Mouse (Mus musculus) hindbrain, embryonic 11.5 days (tissue): ENCODE data around the gene Gm10322. TPM values are rescaled to one million over a fixed set of nuclear protein-coding genes. Genes with fewer than 3 reads are reported as not detected.

Experiments
- ATAC-seq: fragments of 200-750 bp; cut with Nextera tagmentation; 2 replicates; pipeline ENCODE4 v1.8.0; 2017; ENCODE audit warnings: mild to moderate bottlenecking, moderate TSS enrichment, moderate library complexity; ENCODE audit not compliant: low FRiP score
- DNase-seq: peaks from one replicate; pipeline ENCODE4 v3.0.0-alpha.2; 2015; ENCODE audit warnings: low spot score
- H3K27ac ChIP-seq: fragments of 300-500 bp; sonication (generic); 2 replicates; pipeline ENCODE4 v1.5.1; 2014; ENCODE audit warnings: mild to moderate bottlenecking, low read depth, low read length
- H3K27me3 ChIP-seq: fragments of 300-500 bp; sonication (generic); 2 replicates; pipeline ENCODE4 v1.6.1; 2014; ENCODE audit warnings: mild to moderate bottlenecking, low read length, moderate library complexity, mixed read lengths; ENCODE audit not compliant: control insufficient read depth, insufficient read depth
- H3K36me3 ChIP-seq: fragments of 300-500 bp; sonication (generic); 2 replicates; pipeline ENCODE4 v1.6.1; 2014; ENCODE audit warnings: mild to moderate bottlenecking, low read length, moderate library complexity, mixed read lengths; ENCODE audit not compliant: control insufficient read depth, insufficient read depth
- H3K4me1 ChIP-seq: fragments of 300-500 bp; sonication (generic); replicated peaks from 2 replicates; pipeline ENCODE4 v1.6.1; 2014; ENCODE audit warnings: low read length, mixed read lengths; ENCODE audit not compliant: control insufficient read depth, insufficient read depth
- H3K4me2 ChIP-seq: fragments of 300-500 bp; sonication (generic); replicated peaks from 2 replicates; pipeline ENCODE4 v1.6.1; 2014; ENCODE audit warnings: mild to moderate bottlenecking, low read depth, low read length
- H3K4me3 ChIP-seq: fragments of 300-500 bp; sonication (generic); 2 replicates; pipeline ENCODE4 v1.5.1; 2014; ENCODE audit warnings: low read depth, low read length
- H3K9ac ChIP-seq: fragments of 300-500 bp; sonication (generic); 2 replicates; pipeline ENCODE4 v1.6.1; 2014; ENCODE audit warnings: low read depth, low read length
- H3K9me3 ChIP-seq: fragments of 300-500 bp; sonication (generic); 2 replicates; pipeline ENCODE4 v1.6.1; 2016; ENCODE audit warnings: low read length; ENCODE audit not compliant: control insufficient read depth
- WGBS: fragments of 180-500 bp; shearing (Covaris S2); extraction: QIAGEN DNeasy Blood & Tissue Kit; methylation state at CpG from one replicate; pipeline ENCODE4 v1.1.7; 2014; 5-methylcytosine and 5-hydroxymethylcytosine counted together
- polyA plus RNA-seq: library from polyadenylated mRNA; unstranded; fragments of >200 nt; fragmentation: Nextera tagmentation; extraction: Ambion mirVana; gene quantifications from 2 replicates; pipeline ENCODE4 v1.2.1, GENCODE M21; 2014

Gm10322 gene
- polyA plus RNA-seq, 1 experiment from 2014 or later, result not detected

GRCm38 (mm10) chr10:59589856-59590255, 26.0 kb upstream of the Gm10322 start:
- 92% methylated on average over 13 of the region's 13 CpGs for WGBS
- Histone ChIP-seq H3K4me3 (no peak overlapping the region), H3K4me1 (no peaks in the 10 kb centered on the region), H3K27ac (no peak overlapping the region), H3K27me3 (no peaks in the 10 kb centered on the region), H3K4me2 (no peak overlapping the region), H3K9ac (no peak overlapping the region), H3K36me3 (no peaks in the 10 kb centered on the region), H3K9me3 (no peaks in the 10 kb centered on the region)
- DNase-seq (no peak), ATAC-seq (no peak)

DNA sequence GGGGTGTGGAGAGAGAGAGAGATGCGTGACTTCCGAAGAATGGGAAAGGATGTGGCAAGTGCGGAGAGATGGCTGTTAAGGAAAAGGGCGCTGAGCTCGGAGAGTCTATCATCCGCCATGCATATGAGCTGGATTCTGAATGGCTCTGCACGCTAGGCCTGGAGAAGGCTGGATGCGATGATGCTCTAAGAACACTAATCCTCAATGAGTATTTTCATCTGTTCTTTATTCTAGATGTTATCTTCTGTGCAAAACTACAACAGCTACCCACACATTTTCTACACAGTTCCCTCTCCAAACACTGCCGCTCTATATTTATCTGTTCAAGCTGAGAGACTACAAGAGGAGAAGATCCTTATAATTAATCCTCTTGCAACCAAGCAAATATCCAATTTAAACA, 25.3 kb upstream of the Gm10322 start:
- no peak overlapping the region for H3K9ac ChIP-seq
- no peaks in the 10 kb centered on the region for H3K27me3 ChIP-seq
- ATAC-seq (no peak), DNase-seq (no peak)
- H3K4me2 ChIP-seq, result no peak overlapping the region
- no peaks in the 10 kb centered on the region for H3K4me1 ChIP-seq
- H3K9me3 ChIP-seq, result no peaks in the 10 kb centered on the region
- H3K36me3 ChIP-seq, result no peaks in the 10 kb centered on the region
- H3K27ac ChIP-seq, result no peak overlapping the region
- no peak overlapping the region for H3K4me3 ChIP-seq
- WGBS, result 97% methylated on average over 9 of the region's 9 CpGs

GRCm38 (mm10) chr10:59593826-59594570, 21.9 kb upstream of the Gm10322 start:
- 83% methylated on average over 13 of the region's 13 CpGs for WGBS
- Histone ChIP-seq H3K4me3 (no peak overlapping the region), H3K9ac (no peak overlapping the region), H3K9me3 (no peaks in the 10 kb centered on the region), H3K27ac (no peak overlapping the region), H3K4me1 (no peaks in the 10 kb centered on the region), H3K4me2 (no peak overlapping the region), H3K27me3 (no peaks in the 10 kb centered on the region), H3K36me3 (no peaks in the 10 kb centered on the region)
- ATAC-seq, result no peak
- no peak for DNase-seq

DNA sequence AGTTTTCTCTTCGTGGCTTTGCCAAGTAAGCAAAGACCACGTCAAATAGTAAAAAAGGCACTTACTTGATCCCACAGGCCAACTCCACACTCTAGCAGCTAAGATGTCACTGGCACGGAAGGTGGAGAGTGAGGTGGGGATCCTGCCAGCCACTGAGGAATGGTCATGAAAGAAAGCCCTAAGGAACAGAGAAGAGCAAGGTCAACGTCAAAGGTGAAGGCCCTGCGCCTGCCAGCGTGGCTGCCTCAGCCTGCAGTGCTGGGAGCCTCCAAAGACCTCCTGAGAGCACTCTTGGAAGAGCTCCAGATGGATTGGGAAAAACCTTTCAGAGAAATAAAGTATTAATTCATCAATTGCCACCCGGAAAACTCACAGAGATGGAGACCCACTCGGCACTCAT, 15.3 kb upstream of the Gm10322 start:
- H3K4me1 ChIP-seq, result no peaks in the 10 kb centered on the region
- ATAC-seq (no peak), DNase-seq (no peak)
- H3K36me3 ChIP-seq, result no peaks in the 10 kb centered on the region
- no peaks in the 10 kb centered on the region for H3K27me3 ChIP-seq
- 81% methylated on average over 8 of the region's 8 CpGs for WGBS
- H3K4me3 ChIP-seq, result no peak overlapping the region
- no peaks in the 10 kb centered on the region for H3K9me3 ChIP-seq
- no peak overlapping the region for H3K27ac ChIP-seq
- H3K4me2 ChIP-seq, result no peak overlapping the region
- no peak overlapping the region for H3K9ac ChIP-seq

DNA sequence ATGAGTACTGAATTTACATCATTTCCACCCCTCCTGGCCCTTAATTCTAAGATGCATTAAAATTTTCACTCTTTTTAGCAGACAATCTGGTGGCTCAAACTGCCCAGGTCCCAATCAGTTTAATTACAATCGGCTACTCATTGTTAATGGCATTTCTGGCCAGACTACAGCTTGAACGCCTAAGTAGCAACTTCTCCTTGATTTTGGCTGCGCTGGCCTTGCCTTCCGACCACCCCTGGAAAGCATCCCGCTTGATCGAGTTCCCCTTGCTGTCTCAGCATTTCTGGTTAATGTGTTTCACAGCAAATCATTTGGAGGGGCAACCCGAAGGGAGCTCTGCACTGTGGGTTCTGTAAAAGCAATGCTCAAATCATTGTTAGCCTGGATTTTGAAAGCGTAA, 13.8 kb upstream of the Gm10322 start:
- Histone ChIP-seq H3K27ac (no peak overlapping the region), H3K9ac (no peak overlapping the region), H3K4me3 (no peak overlapping the region), H3K36me3 (no peaks in the 10 kb centered on the region), H3K9me3 (no peaks in the 10 kb centered on the region), H3K27me3 (no peaks in the 10 kb centered on the region), H3K4me2 (no peak overlapping the region), H3K4me1 (no peaks in the 10 kb centered on the region)
- DNase-seq (no peak), ATAC-seq (no peak)
- 74% methylated on average over 8 of the region's 8 CpGs for WGBS

DNA sequence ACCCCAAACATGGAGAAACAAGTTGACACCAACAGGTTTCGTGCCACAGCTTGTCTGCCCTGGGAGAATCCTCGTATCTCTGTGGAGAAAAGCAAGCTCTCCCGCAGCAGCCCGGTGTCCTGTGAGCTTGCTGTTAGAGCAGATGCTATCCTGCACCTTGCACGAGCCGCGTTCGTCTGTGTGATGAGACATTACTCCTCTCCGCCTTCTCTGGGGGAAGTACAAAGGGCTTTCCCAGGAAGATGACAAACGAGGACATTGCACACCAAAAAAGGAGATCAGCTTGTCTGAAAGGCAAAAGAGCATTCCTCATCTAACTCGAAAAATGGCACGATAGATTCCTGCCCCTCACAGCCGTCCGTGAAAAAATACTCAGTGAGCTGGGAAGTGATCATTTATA, 13.0 kb upstream of the Gm10322 start:
- H3K9ac ChIP-seq, result no peak overlapping the region
- ATAC-seq, result no peak
- no peak overlapping the region for H3K27ac ChIP-seq
- no peaks in the 10 kb centered on the region for H3K27me3 ChIP-seq
- H3K36me3 ChIP-seq, result no peaks in the 10 kb centered on the region
- WGBS, result 75% methylated on average over 14 of the region's 14 CpGs
- no peak overlapping the region for H3K4me3 ChIP-seq
- H3K4me2 ChIP-seq, result no peak overlapping the region
- H3K4me1 ChIP-seq, result no peaks in the 10 kb centered on the region
- no peaks in the 10 kb centered on the region for H3K9me3 ChIP-seq
- no peak for DNase-seq

DNA sequence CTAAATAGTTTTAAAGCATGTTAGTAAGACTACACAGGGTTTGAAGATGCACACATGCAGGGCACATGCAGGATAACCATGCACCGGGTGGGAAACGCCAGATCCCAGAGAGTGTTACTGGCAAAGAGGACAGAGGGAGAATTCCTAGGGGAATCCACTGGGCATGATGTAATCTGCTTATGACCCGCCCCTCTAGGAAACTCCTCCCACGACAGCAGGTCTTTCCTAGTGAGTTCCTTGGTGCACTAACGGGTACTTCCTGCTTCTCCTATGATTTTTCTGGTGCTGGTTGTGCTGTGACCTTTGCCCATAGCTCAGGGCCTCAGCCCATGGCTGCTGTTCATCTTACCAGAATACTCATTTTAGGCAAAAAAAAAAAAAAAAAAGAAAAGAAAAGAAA, 12.0 kb upstream of the Gm10322 start:
- H3K27ac ChIP-seq, result no peak overlapping the region
- H3K27me3 ChIP-seq, result no peaks in the 10 kb centered on the region
- ATAC-seq (no peak), DNase-seq (no peak)
- no peak overlapping the region for H3K4me2 ChIP-seq
- WGBS, result 57% methylated on average over 5 of the region's 5 CpGs
- no peaks in the 10 kb centered on the region for H3K9me3 ChIP-seq
- H3K4me3 ChIP-seq, result no peak overlapping the region
- H3K4me1 ChIP-seq, result no peaks in the 10 kb centered on the region
- H3K36me3 ChIP-seq, result no peaks in the 10 kb centered on the region
- H3K9ac ChIP-seq, result no peak overlapping the region

GRCm38 (mm10) chr10:59604879-59605464, 10.9 kb upstream of the Gm10322 start:
- ATAC-seq, result no peak
- H3K9ac ChIP-seq, result no peak overlapping the region
- WGBS, result 85% methylated on average over 11 of the region's 11 CpGs

GRCm38 (mm10) chr10:59613276-59613675, 2.6 kb upstream of the Gm10322 start:
- Histone ChIP-seq H3K4me2 (no peak overlapping the region), H3K27me3 (no peaks in the 10 kb centered on the region), H3K4me3 (no peak overlapping the region), H3K9ac (no peak overlapping the region), H3K36me3 (no peaks in the 10 kb centered on the region), H3K27ac (no peak overlapping the region), H3K9me3 (no peaks in the 10 kb centered on the region), H3K4me1 (0 out of 2 replicates have a peak, but pooled peaks cover 4% of the 10 kb centered on the region)
- ATAC-seq (no peak), DNase-seq (no peak)
- 89% methylated on average over 5 of the region's 5 CpGs for WGBS

More at GRCm38 (mm10) chr10:59604879-59605464, 10.9 kb upstream of the Gm10322 start:
- no peak overlapping the region for H3K4me3 ChIP-seq
- no peaks in the 10 kb centered on the region for H3K36me3 ChIP-seq
- H3K27me3 ChIP-seq, result no peaks in the 10 kb centered on the region
- no peak overlapping the region for H3K4me2 ChIP-seq
- H3K27ac ChIP-seq, result no peak overlapping the region
- DNase-seq, result no peak
- H3K9me3 ChIP-seq, result no peaks in the 10 kb centered on the region
- H3K4me1 ChIP-seq, result no peaks in the 10 kb centered on the region
